Mouse (Mus musculus): ENCODE results near the gene Cnn1. TPM values are rescaled to one million over a fixed set of nuclear protein-coding genes. Genes with fewer than 3 reads are reported as not detected.
A peak's percentile ranks its signal among the peaks of the same experiment; 100 is the strongest.

The Cnn1 gene
- total and polyA plus RNA-seq, 3 experiments = 0.06 to 0.19 TPM; not detected in 1

DNA sequence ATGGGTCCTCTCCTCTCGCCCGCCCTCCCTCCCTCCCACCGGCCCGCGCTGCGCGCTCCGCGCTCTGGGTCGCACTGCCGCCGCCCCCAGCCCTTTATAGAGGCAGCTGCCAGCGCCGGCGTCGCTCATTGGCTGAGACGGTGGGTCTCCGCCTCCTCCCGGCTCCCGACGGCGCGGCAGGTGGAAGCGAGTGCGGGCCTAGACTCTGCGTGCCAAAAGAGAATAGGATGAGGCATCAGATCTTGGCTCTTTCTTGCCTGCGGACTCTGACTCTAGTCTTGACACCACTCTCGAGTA lies 47.1 kb upstream of the Cnn1 start, which contains the start of gene Elavl3:
TSS of gene Elavl3 (minus strand) at position 66 of the 297 bp plus-strand sequence.
- Histone ChIP-seq H3K27me3 (ENCODE audit: control insufficient read depth in 1 of 2, insufficient read depth in 2 of 2, low read length in 2 of 2) (no peaks in the 10 kb centered on the region), H3K9ac (ENCODE audit: control insufficient read depth, low read depth, low read length, poor library complexity, severe bottlenecking) (no peak within 1 kb of the TSS), H3K9me3 (replicated peaks; ENCODE audit: insufficient read depth, low read length) (no peaks in the 10 kb centered on the region), H3K4me1 (ENCODE audit: control insufficient read depth in 1 of 2, insufficient read depth in 2 of 2, low read length in 2 of 2) (no peaks in the 10 kb centered on the region), H3K4me3 (ENCODE audit: control insufficient read depth in 1 of 2, insufficient read depth in 1 of 2, low read depth in 2 of 2, low read length in 2 of 2) (no peak within 1 kb of the TSS), H3K36me3 (ENCODE audit: control insufficient read depth in 1 of 2, insufficient read depth in 2 of 2, low read length in 2 of 2) (no peaks in the 10 kb centered on the region), H3K27ac (ENCODE audit: control insufficient read depth, low read depth, low read length) (no peak within 1 kb of the TSS), H3K79me2 (ENCODE audit: control insufficient read depth, insufficient read depth, low read length, poor library complexity) (no peaks in the 10 kb centered on the region)
- no peak for DNase-seq (ENCODE audit: low read depth, low spot score)
- TF ChIP-seq CHD2 (IDR thresholded peaks at IDR 0.05; ENCODE audit: low read length) (no peak), GABPA (IDR thresholded peaks at IDR 0.05; ENCODE audit: low read depth, low read length) (no peak), ZKSCAN1 (IDR thresholded peaks at IDR 0.05; ENCODE audit: low read depth, low read length) (no peak), MYC (IDR thresholded peaks at IDR 0.05; ENCODE audit: low read depth, low read length) (no peak), ZNF384 (IDR thresholded peaks at IDR 0.05; ENCODE audit: low read depth, low read length) (no peak), E2F4 (IDR thresholded peaks at IDR 0.05; ENCODE audit: borderline replicate concordance, low read depth, low read length) (no peak), TBP (IDR thresholded peaks at IDR 0.05; ENCODE audit: low read depth, low read length) (no peak), USF1 (IDR thresholded peaks at IDR 0.05; ENCODE audit: low read depth, low read length) (no peak), JUND (IDR thresholded peaks at IDR 0.05; ENCODE audit: low read depth, low read length) (no peak), RCOR1 (IDR thresholded peaks at IDR 0.05; ENCODE audit: low read depth, low read length) (no peak), ZMIZ1 (IDR thresholded peaks at IDR 0.05; ENCODE audit: low read depth, low read length) (no peak), TAL1 (IDR thresholded peaks at IDR 0.05; ENCODE audit: low read length) (no peak), ELF1 (IDR thresholded peaks at IDR 0.05; ENCODE audit: low read depth, low read length) (no peak), CHD1 (IDR thresholded peaks at IDR 0.05; ENCODE audit: low read depth, low read length) (no peak), MAFK (IDR thresholded peaks at IDR 0.05; ENCODE audit: borderline replicate concordance, low read depth, low read length) (no peak), SMC3 (IDR thresholded peaks at IDR 0.05; ENCODE audit: low read depth, low read length) (no peak), SIN3A (IDR thresholded peaks at IDR 0.05; ENCODE audit: low read length) (no peak), MYB (IDR thresholded peaks at IDR 0.05; ENCODE audit: low read depth, low read length) (no peak)

DNA sequence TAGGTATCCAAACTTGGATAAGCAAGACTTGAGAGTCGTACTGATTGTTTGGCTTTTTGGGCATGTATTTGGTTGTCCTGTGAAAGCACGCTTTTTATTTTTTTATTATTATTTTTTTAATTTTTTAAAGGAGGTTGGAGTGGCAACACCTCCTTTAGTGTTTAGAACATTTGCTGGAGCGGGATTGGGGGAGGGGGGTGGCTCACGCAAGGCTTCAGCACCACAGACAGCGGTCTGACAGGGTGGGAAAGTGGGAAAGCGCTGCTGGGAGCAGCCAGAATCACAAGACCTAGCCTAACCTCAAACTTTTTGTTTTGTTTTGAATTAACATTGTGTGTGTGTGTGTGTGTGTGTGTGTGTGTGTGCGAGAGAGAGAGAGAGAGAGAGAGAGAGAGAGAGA lies 45.4 kb upstream of the Cnn1 start:
- no peak overlapping the region for H3K4me3 ChIP-seq (ENCODE audit: control insufficient read depth in 1 of 2, insufficient read depth in 1 of 2, low read depth in 2 of 2, low read length in 2 of 2)
- no peak overlapping the region for H3K27ac ChIP-seq (ENCODE audit: control insufficient read depth, low read depth, low read length)
- DNase-seq (ENCODE audit: low read depth, low spot score) = no peak
- no peak overlapping the region for H3K9ac ChIP-seq (ENCODE audit: control insufficient read depth, low read depth, low read length, poor library complexity, severe bottlenecking)
- TF ChIP-seq NELFE (IDR thresholded peaks at IDR 0.05; ENCODE audit: low read depth, low read length) (no peak), SMC3 (IDR thresholded peaks at IDR 0.05; ENCODE audit: low read depth, low read length) (peak; percentile 12; the same call in 1 of the 2 replicates), SIN3A (IDR thresholded peaks at IDR 0.05; ENCODE audit: low read length) (peak; percentile 54; the same call in 1 of the 2 replicates), ZKSCAN1 (IDR thresholded peaks at IDR 0.05; ENCODE audit: low read depth, low read length) (no peak)
- no peaks in the 10 kb centered on the region for H3K4me1 ChIP-seq (ENCODE audit: control insufficient read depth in 1 of 2, insufficient read depth in 2 of 2, low read length in 2 of 2)
- H3K79me2 ChIP-seq (ENCODE audit: control insufficient read depth, insufficient read depth, low read length, poor library complexity) = no peaks in the 10 kb centered on the region
- no peaks in the 10 kb centered on the region for H3K9me3 ChIP-seq (replicated peaks; ENCODE audit: insufficient read depth, low read length)
- H3K36me3 ChIP-seq (ENCODE audit: control insufficient read depth in 1 of 2, insufficient read depth in 2 of 2, low read length in 2 of 2) = peaks cover 0 to 2% of the 10 kb centered on the region in 2 experiments; a peak in 1 of 4 replicates
- no peaks in the 10 kb centered on the region for H3K27me3 ChIP-seq (ENCODE audit: control insufficient read depth in 1 of 2, insufficient read depth in 2 of 2, low read length in 2 of 2)
